In the genomic region with DNA sequence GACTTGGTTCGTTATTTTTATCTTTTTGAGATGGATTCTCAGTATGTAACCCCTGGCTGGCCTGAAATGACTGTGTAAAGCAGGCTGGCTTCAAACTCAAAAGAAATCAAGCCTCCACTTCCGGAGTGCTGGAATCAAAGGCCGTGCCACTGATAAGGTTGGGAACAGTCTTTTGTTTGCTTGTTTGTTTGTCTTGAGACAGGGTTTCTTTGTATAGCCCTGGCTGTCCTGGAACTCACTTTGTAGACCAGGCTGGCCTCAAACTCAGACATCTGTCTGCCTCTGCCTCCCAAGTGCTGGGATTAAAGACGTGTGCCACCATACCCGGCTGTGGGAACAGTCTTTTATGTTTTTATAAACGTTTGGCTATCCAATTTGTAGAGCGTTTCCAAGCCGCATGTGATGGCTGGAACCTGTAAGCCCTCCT, we compare ENCODE assay signal across 8 mouse cellular contexts. TPM values are rescaled to one million over a fixed set of nuclear protein-coding genes. Genes with fewer than 3 reads are reported as not detected.
DNase-seq lines count a peak whose midpoint lies in the region; ATAC-seq and TF ChIP-seq lines count a peak whose summit lies in the region.

No protein-coding gene starts in this region.

- no peak for DNase-seq in kidney, adult 18-20 months
- no peak for DNase-seq in hindbrain, postnatal 0 days (ENCODE audit: low spot score)
- DNase-seq in adipocyte (ENCODE audit: low spot score) = no peak
- no peak for DNase-seq in gastrocnemius, postnatal 4 days (ENCODE audit: low spot score in 2 of 2)

- 28% methylated on average over 8 of the region's 8 CpGs for WGBS in kidney, embryonic 14.5 days
- WGBS in hindbrain, postnatal 0 days = 28% methylated on average over 8 of the region's 8 CpGs
- 24% methylated on average over 8 of the region's 8 CpGs for WGBS in midbrain, embryonic 16.5 days

- H3K27ac ChIP-seq in kidney, embryonic 14.5 days (ENCODE audit: low read depth, low read length) = peak overlapping the region; percentile 89
- peak overlapping the region; percentile 42; the same call in 1 of the 2 replicates for H3K27ac ChIP-seq in cortical plate, adult 2 months (ENCODE audit: insufficient read depth, low read length)
- peak overlapping the region; percentile 87 for H3K27ac ChIP-seq in hindbrain, postnatal 0 days
- peak overlapping the region; percentile 91 for H3K27ac ChIP-seq in midbrain, embryonic 16.5 days (ENCODE audit: low read length)

- H3K9ac ChIP-seq in kidney, embryonic 14.5 days (ENCODE audit: low read depth, low read length) = peak overlapping the region; percentile 68
- peak overlapping the region; percentile 58 for H3K9ac ChIP-seq in hindbrain, postnatal 0 days (replicated peaks; ENCODE audit: low read length)
- H3K9ac ChIP-seq in midbrain, embryonic 16.5 days (ENCODE audit: low read depth, low read length) = peak overlapping the region; percentile 82

- peak overlapping the region; percentile 77 for H3K4me3 ChIP-seq in kidney, embryonic 14.5 days (ENCODE audit: low read length)
- H3K4me3 ChIP-seq in cortical plate, adult 2 months (ENCODE audit: insufficient read depth, low read length) = peak overlapping the region; percentile 96
- peak overlapping the region; percentile 69 for H3K4me3 ChIP-seq in hindbrain, postnatal 0 days (ENCODE audit: low read length)
- H3K4me3 ChIP-seq in midbrain, embryonic 16.5 days (ENCODE audit: low read depth, low read length) = peak overlapping the region; percentile 85

- H3K4me2 ChIP-seq in kidney, embryonic 14.5 days (replicated peaks; ENCODE audit: low read depth, low read length) = peak overlapping the region; percentile 78
- H3K4me2 ChIP-seq in hindbrain, postnatal 0 days (ENCODE audit: low read depth, low read length) = peak overlapping the region; percentile 88
- H3K4me2 ChIP-seq in midbrain, embryonic 16.5 days (ENCODE audit: low read length) = peak overlapping the region; percentile 75

- TF ChIP-seq CTCF in cortical plate, adult 2 months (IDR thresholded peaks at IDR 0.05; ENCODE audit: extremely low read depth, insufficient read depth, low read length) = no peak
- TF ChIP-seq CTCF in hindbrain, postnatal 0 days (IDR thresholded peaks at IDR 0.05; ENCODE audit: low read depth) = no peak

- H3K4me1 ChIP-seq in kidney, embryonic 14.5 days (ENCODE audit: control insufficient read depth, insufficient read depth, low read length) = peaks cover 14% of the 10 kb centered on the region
- H3K4me1 ChIP-seq in cortical plate, adult 2 months (ENCODE audit: control insufficient read depth, insufficient read depth, low read length) = no peaks in the 10 kb centered on the region; the same call in 1 of the 2 replicates
- H3K4me1 ChIP-seq in hindbrain, postnatal 0 days (ENCODE audit: insufficient read depth, low read length) = peaks cover 6% of the 10 kb centered on the region; the same call in 1 of the 2 replicates
- H3K4me1 ChIP-seq in midbrain, embryonic 16.5 days (ENCODE audit: control insufficient read depth, insufficient read depth, low read length) = peaks cover 13% of the 10 kb centered on the region

- TF ChIP-seq POLR2A in cortical plate, adult 2 months (IDR thresholded peaks at IDR 0.05; ENCODE audit: extremely low read depth, insufficient read depth, low read length) = no peak

- ATAC-seq in kidney, embryonic 14.5 days (ENCODE audit: low FRiP score, low TSS enrichment) = 0 out of 2 replicates have a peak, but pooled peaks have one; percentile 3
- ATAC-seq in hindbrain, postnatal 0 days = no peak
- no peak for ATAC-seq in midbrain, embryonic 16.5 days
- no peak for ATAC-seq in granulocyte monocyte progenitor cell, adult 5-6 weeks (replicated peaks; ENCODE audit: poor library complexity, severe bottlenecking)

- no peaks in the 10 kb centered on the region for H3K9me3 ChIP-seq in kidney, embryonic 14.5 days (ENCODE audit: control insufficient read depth, low read length)
- H3K9me3 ChIP-seq in hindbrain, postnatal 0 days (ENCODE audit: low read length) = no peaks in the 10 kb centered on the region
- H3K9me3 ChIP-seq in midbrain, embryonic 16.5 days (replicated peaks; ENCODE audit: control insufficient read depth, low read length, poor library complexity, severe bottlenecking) = no peaks in the 10 kb centered on the region

- peaks cover 32% of the 10 kb centered on the region for H3K36me3 ChIP-seq in kidney, embryonic 14.5 days (ENCODE audit: control insufficient read depth, insufficient read depth, low read length)
- peaks cover 18% of the 10 kb centered on the region for H3K36me3 ChIP-seq in hindbrain, postnatal 0 days (ENCODE audit: insufficient read depth, low read length)
- peaks cover 14% of the 10 kb centered on the region for H3K36me3 ChIP-seq in midbrain, embryonic 16.5 days (ENCODE audit: control insufficient read depth, insufficient read depth, low read length)

- H3K27me3 ChIP-seq in kidney, embryonic 14.5 days (ENCODE audit: control insufficient read depth, insufficient read depth, low read length) = no peaks in the 10 kb centered on the region
- no peaks in the 10 kb centered on the region for H3K27me3 ChIP-seq in hindbrain, postnatal 0 days (ENCODE audit: insufficient read depth, low read length)
- no peaks in the 10 kb centered on the region for H3K27me3 ChIP-seq in midbrain, embryonic 16.5 days (ENCODE audit: control insufficient read depth, insufficient read depth, low read depth, low read length)

RNA-seq across cellular contexts. Expression of a gene that starts 0.6 kb away (rescaled TPM):
- 40.9 and 63.2 TPM in 2 replicates for polyA plus RNA-seq in kidney, embryonic 14.5 days (2014; fragmentation: Nextera tagmentation; extraction: Ambion mirVana)
- 30.9 and 35.4 TPM in 2 replicates for polyA plus RNA-seq in cortical plate, adult 2 months (2012; rRNA removed)
- total RNA-seq in hindbrain, postnatal 0 days (2014; rRNA removed) = 40.5 and 47.9 TPM in 2 replicates
- 45.9 and 48.8 TPM in 2 replicates for polyA plus RNA-seq in hindbrain, postnatal 0 days (2015; fragmentation: Nextera tagmentation; extraction: Ambion mirVana)
- polyA plus RNA-seq in midbrain, embryonic 16.5 days (2015; fragmentation: Nextera tagmentation; extraction: Ambion mirVana) = 46.9 and 51.2 TPM in 2 replicates
- 19.9 and 25.5 TPM in 2 replicates for total RNA-seq in granulocyte monocyte progenitor cell, adult 5-6 weeks (2014; fragmentation: Nextera tagmentation)
- 27.6 and 29.4 TPM in 2 replicates for total RNA-seq in granulocyte monocyte progenitor cell, adult 5-6 weeks (2017)
- 10 to 100 TPM; 27.5 to 31.7 TPM for total RNA-seq in gastrocnemius, postnatal 4 days (2021)

RNA-seq across cellular contexts. Expression of a gene that starts 36.0 kb away (rescaled TPM):
- polyA plus RNA-seq in kidney, embryonic 14.5 days (2014; fragmentation: Nextera tagmentation; extraction: Ambion mirVana) = 20.0 and 27.2 TPM in 2 replicates
- polyA plus RNA-seq in cortical plate, adult 2 months (2012; rRNA removed) = 32.6 and 32.8 TPM in 2 replicates
- 18.3 and 22.1 TPM in 2 replicates for total RNA-seq in hindbrain, postnatal 0 days (2014; rRNA removed)
- 14.4 and 16.1 TPM in 2 replicates for polyA plus RNA-seq in hindbrain, postnatal 0 days (2015; fragmentation: Nextera tagmentation; extraction: Ambion mirVana)
- 19.0 and 21.9 TPM in 2 replicates for polyA plus RNA-seq in midbrain, embryonic 16.5 days (2015; fragmentation: Nextera tagmentation; extraction: Ambion mirVana)
- total RNA-seq in granulocyte monocyte progenitor cell, adult 5-6 weeks (2014; fragmentation: Nextera tagmentation) = 37.7 and 41.5 TPM in 2 replicates
- total RNA-seq in granulocyte monocyte progenitor cell, adult 5-6 weeks (2017) = 17.0 and 23.5 TPM in 2 replicates
- total RNA-seq in gastrocnemius, postnatal 4 days (2021) = 10 to 100 TPM; 37.8 to 41.8 TPM

RNA-seq across cellular contexts. Expression of a gene that starts 36.6 kb away (rescaled TPM):
- polyA plus RNA-seq in kidney, embryonic 14.5 days (2014; fragmentation: Nextera tagmentation; extraction: Ambion mirVana) = 149 and 160 TPM in 2 replicates
- polyA plus RNA-seq in cortical plate, adult 2 months (2012; rRNA removed) = 135 and 136 TPM in 2 replicates
- 53.6 and 69.7 TPM in 2 replicates for total RNA-seq in hindbrain, postnatal 0 days (2014; rRNA removed)
- polyA plus RNA-seq in hindbrain, postnatal 0 days (2015; fragmentation: Nextera tagmentation; extraction: Ambion mirVana) = 117 and 118 TPM in 2 replicates
- polyA plus RNA-seq in midbrain, embryonic 16.5 days (2015; fragmentation: Nextera tagmentation; extraction: Ambion mirVana) = 120 and 123 TPM in 2 replicates
- total RNA-seq in granulocyte monocyte progenitor cell, adult 5-6 weeks (2014; fragmentation: Nextera tagmentation) = 86.8 and 108 TPM in 2 replicates
- total RNA-seq in granulocyte monocyte progenitor cell, adult 5-6 weeks (2017) = 83.9 and 89.5 TPM in 2 replicates
- total RNA-seq in gastrocnemius, postnatal 4 days (2021) = 10 to 100 TPM; 72.7 to 75.8 TPM
